Mouse (Mus musculus): ENCODE data around the gene Pacsin2. TPM values are rescaled to one million over a fixed set of nuclear protein-coding genes. Genes with fewer than 3 reads are reported as not detected.
A peak's percentile ranks its signal among the peaks of the same experiment; 100 is the strongest.
"Not testable (repeated sequence)": the region's sequence is repeated elsewhere in the genome, so short reads cannot be mapped to it uniquely, and the experiment has no call there.

Pacsin2 gene
- polyA plus RNA-seq, 1 experiment = 62.0 TPM

GRCm38 (mm10) chr15:83403016-83403415, 61.4 kb downstream of the Pacsin2 start:
- Histone ChIP-seq H3K4me3 (ENCODE audit: insufficient read depth, low read length) (no peak overlapping the region), H3K27ac (ENCODE audit: insufficient read depth, low read length) (no peak overlapping the region), H3K4me1 (ENCODE audit: control insufficient read depth, insufficient read depth, low read length) (peaks cover 11% of the 10 kb centered on the region)
- TF ChIP-seq CTCF (IDR thresholded peaks at IDR 0.05; ENCODE audit: borderline replicate concordance, insufficient read depth, low read length) = no peak
- no peak for TF ChIP-seq POLR2A (IDR thresholded peaks at IDR 0.05; ENCODE audit: low read depth, low read length)

DNA sequence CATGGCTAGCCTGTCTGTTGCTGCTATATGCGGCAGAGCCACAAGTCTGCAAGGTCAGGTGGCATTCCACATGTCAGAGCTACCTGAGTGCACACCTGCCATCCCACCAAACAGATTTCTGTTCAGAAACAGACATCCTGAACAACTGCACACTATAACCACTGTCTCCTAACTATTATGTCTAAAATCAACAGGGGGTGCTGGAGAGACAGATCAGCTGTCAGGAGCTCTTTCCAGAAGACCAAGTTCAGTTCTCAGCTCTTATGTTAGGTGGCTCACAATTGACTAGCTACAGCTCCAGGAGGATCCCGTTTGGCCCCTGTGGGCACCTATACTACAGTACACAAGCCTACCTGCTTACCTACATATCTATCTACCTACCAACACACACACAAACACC, 71.7 kb downstream of the Pacsin2 start:
- no peak for TF ChIP-seq CTCF (IDR thresholded peaks at IDR 0.05; ENCODE audit: borderline replicate concordance, insufficient read depth, low read length)
- TF ChIP-seq POLR2A (IDR thresholded peaks at IDR 0.05; ENCODE audit: low read depth, low read length) = no peak
- Histone ChIP-seq H3K27ac (ENCODE audit: insufficient read depth, low read length) (no peak overlapping the region), H3K4me1 (ENCODE audit: control insufficient read depth, insufficient read depth, low read length) (peaks cover 7% of the 10 kb centered on the region; the same call in 1 of the 2 replicates), H3K4me3 (ENCODE audit: insufficient read depth, low read length) (no peak overlapping the region)

DNA sequence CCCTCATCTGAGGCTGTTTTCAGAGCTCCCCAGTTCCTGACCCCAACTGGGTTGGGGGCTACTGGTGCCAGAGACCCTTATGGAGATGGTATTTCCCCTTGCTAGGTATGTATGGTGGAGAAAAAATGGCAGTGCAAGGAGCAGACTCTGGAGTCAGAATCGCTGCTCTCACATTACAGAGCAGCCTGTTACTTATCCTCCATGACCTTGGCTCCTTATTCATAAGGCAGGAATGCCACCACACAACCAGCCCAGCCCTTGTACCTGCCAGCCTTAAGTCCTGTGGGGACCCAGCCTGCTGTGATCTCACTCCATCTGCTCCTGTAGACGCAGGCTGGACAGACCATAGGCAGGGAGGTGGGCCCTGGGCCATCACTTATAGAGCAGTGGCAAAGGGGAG, 76.5 kb downstream of the Pacsin2 start:
- Histone ChIP-seq H3K27ac (ENCODE audit: insufficient read depth, low read length) (no peak overlapping the region), H3K4me3 (ENCODE audit: insufficient read depth, low read length) (no peak overlapping the region), H3K4me1 (ENCODE audit: control insufficient read depth, insufficient read depth, low read length) (peaks cover 19% of the 10 kb centered on the region; the same call in 1 of the 2 replicates)
- TF ChIP-seq CTCF (IDR thresholded peaks at IDR 0.05; ENCODE audit: borderline replicate concordance, insufficient read depth, low read length) (no peak), POLR2A (IDR thresholded peaks at IDR 0.05; ENCODE audit: low read depth, low read length) (no peak)

DNA sequence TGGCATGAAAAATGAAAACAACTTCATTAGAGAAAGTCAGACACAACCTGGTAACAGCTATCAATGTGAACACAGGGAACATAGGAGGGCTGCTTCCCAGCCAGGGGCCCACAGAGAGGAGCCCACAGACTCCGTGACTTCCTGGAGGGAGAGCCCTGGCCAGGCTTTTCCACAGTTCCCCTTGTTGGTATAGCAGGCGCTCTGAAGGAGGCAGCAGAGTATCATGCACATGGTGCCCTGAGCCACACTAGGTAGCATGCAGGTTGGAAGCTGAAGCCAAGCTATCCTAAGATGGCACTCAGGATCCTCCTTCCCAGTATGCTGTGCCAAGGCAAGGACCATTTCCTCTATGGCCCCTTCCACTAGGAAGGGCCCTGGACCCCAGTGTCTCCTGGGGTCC, 80.8 kb downstream of the Pacsin2 start:
- Histone ChIP-seq H3K27ac (ENCODE audit: insufficient read depth, low read length) (peak overlapping the region; percentile 6), H3K4me1 (ENCODE audit: control insufficient read depth, insufficient read depth, low read length) (peaks cover 20% of the 10 kb centered on the region; the same call in 1 of the 2 replicates), H3K4me3 (ENCODE audit: insufficient read depth, low read length) (no peak overlapping the region)
- peak; percentile 88; the same call in 1 of the 2 replicates for TF ChIP-seq CTCF (IDR thresholded peaks at IDR 0.05; ENCODE audit: borderline replicate concordance, insufficient read depth, low read length)
- TF ChIP-seq POLR2A (IDR thresholded peaks at IDR 0.05; ENCODE audit: low read depth, low read length) = no peak

DNA sequence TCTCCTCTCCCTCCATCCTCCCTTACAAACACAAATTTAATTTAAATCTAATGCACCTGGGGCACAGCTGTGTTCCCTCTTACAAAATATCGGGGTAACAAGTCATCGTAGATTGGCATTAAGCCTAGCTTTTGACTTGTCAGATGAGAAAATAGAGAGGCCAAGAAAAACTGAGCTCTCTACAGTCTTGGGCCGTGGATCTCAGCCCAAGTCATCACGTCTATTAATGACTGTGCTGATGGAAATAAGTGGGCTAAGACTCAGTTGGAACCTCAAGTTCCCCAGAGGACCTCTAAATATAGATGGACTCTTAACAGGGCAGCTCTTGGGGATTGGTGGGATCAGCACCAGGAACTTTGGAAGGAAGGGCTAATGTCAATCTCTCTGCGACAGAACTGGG, 81.3 kb downstream of the Pacsin2 start:
- TF ChIP-seq POLR2A (IDR thresholded peaks at IDR 0.05; ENCODE audit: low read depth, low read length) (no peak), CTCF (IDR thresholded peaks at IDR 0.05; ENCODE audit: borderline replicate concordance, insufficient read depth, low read length) (no peak)
- peak overlapping the region; percentile 6 for H3K27ac ChIP-seq (ENCODE audit: insufficient read depth, low read length)
- H3K4me1 ChIP-seq (ENCODE audit: control insufficient read depth, insufficient read depth, low read length) = peaks cover 17% of the 10 kb centered on the region; the same call in 1 of the 2 replicates
- H3K4me3 ChIP-seq (ENCODE audit: insufficient read depth, low read length) = no peak overlapping the region

DNA sequence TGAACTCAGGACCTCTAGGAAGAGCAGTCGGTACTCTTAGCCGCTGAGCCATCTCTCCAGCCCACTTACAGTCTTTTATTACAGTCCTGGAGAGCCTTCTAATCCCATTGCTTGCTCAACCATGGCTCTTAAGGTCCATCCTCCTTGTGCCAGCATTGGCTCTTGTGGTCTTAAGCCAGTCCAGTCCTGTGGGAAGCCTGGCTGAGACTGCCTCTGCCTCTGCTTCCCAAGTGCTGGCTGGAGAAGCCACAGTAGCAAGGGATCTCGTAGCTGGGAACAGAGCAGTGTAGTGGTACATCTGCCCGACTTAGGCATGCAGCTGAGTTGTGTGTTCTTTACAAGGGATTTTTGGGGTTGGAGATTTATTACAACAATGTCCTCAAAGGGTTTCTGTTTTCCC, 81.9 kb downstream of the Pacsin2 start:
- H3K27ac ChIP-seq (ENCODE audit: insufficient read depth, low read length) = peak overlapping the region; percentile 6
- H3K4me3 ChIP-seq (ENCODE audit: insufficient read depth, low read length) = no peak overlapping the region
- TF ChIP-seq CTCF (IDR thresholded peaks at IDR 0.05; ENCODE audit: borderline replicate concordance, insufficient read depth, low read length) = no peak
- no peak for TF ChIP-seq POLR2A (IDR thresholded peaks at IDR 0.05; ENCODE audit: low read depth, low read length)
- H3K4me1 ChIP-seq (ENCODE audit: control insufficient read depth, insufficient read depth, low read length) = peaks cover 13% of the 10 kb centered on the region; the same call in 1 of the 2 replicates

DNA sequence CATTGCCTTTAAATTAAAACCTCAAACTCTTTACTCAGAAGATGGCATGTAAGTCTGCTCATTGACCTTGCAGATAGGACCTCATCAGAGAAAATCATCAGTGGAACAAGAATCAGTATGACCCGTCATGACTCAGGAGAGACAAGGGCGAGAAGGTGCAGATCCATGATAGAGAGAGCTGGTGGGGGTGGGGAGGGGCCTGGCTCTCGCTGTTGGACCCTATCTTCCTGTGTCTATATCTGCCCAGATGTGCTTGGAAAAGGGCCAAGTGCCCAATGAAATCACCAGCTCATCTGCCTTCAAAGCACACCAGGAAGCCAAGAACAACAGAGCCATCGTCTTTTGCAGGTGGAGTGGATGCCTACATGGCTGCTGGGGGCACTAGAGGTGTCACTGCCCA, 87.3 kb downstream of the Pacsin2 start:
- Histone ChIP-seq H3K27ac (ENCODE audit: insufficient read depth, low read length) (no peak overlapping the region), H3K4me1 (ENCODE audit: control insufficient read depth, insufficient read depth, low read length) (no peaks in the 10 kb centered on the region), H3K4me3 (ENCODE audit: insufficient read depth, low read length) (no peak overlapping the region)
- TF ChIP-seq POLR2A (IDR thresholded peaks at IDR 0.05; ENCODE audit: low read depth, low read length) (no peak), CTCF (IDR thresholded peaks at IDR 0.05; ENCODE audit: borderline replicate concordance, insufficient read depth, low read length) (no peak)

DNA sequence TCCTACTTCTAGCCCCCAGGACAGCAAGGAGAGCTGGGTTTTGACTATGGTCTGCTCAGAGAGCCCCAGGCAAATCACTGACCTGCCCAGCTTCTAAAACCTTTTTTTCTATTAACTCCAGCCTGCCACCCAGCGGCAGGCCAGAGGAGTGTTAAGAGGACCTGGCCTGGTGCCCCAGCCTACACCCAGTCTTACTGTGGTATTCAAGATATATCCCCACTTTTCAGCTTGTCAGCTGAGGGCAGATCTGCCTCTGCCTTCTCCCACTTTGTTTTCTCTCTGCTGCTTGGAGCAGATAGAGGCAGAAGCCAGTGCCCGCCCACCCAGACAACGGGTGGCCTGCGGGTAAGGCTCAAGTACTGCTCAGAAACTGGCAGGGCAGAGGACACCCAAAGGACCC, 89.3 kb downstream of the Pacsin2 start:
- H3K27ac ChIP-seq (ENCODE audit: insufficient read depth, low read length) = no peak overlapping the region
- no peaks in the 10 kb centered on the region for H3K4me1 ChIP-seq (ENCODE audit: control insufficient read depth, insufficient read depth, low read length)
- peak; percentile 32; the same call in 1 of the 2 replicates for TF ChIP-seq CTCF (IDR thresholded peaks at IDR 0.05; ENCODE audit: borderline replicate concordance, insufficient read depth, low read length)
- TF ChIP-seq POLR2A (IDR thresholded peaks at IDR 0.05; ENCODE audit: low read depth, low read length) = no peak
- no peak overlapping the region for H3K4me3 ChIP-seq (ENCODE audit: insufficient read depth, low read length)

DNA sequence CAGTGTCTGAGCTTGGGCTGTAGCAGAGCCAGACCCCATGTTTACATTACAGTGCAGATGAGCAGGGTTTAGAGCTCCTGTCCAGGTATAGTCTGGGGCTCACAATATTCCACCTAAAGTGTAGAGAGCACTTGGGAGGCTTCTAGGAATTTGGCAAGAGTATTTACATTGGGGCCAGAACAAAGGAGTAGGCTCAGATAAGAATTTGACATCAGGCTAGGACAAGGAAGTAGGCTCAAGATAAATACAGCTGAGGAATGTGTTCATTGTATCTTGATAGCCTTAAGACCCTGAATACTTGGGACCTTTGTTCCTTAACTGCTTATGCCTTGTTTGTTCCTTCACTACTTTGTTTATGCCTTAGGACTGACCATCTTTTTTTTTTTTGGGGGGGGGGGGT, 90.3 kb downstream of the Pacsin2 start:
- no peak overlapping the region for H3K27ac ChIP-seq (ENCODE audit: insufficient read depth, low read length)
- H3K4me3 ChIP-seq (ENCODE audit: insufficient read depth, low read length) = no peak overlapping the region
- H3K4me1 ChIP-seq (ENCODE audit: control insufficient read depth, insufficient read depth, low read length) = no peaks in the 10 kb centered on the region
- TF ChIP-seq POLR2A (IDR thresholded peaks at IDR 0.05; ENCODE audit: low read depth, low read length) (no peak), CTCF (IDR thresholded peaks at IDR 0.05; ENCODE audit: borderline replicate concordance, insufficient read depth, low read length) (no peak)

- not testable (repeated sequence) for H3K27ac ChIP-seq (ENCODE audit: insufficient read depth, low read length); H3K4me1 ChIP-seq (ENCODE audit: control insufficient read depth, insufficient read depth, low read length); H3K4me3 ChIP-seq (ENCODE audit: insufficient read depth, low read length)
Measured at GRCm38 (mm10) chr15:83368702-83369101, 95.7 kb downstream of the Pacsin2 start.

- TF ChIP-seq POLR2A (IDR thresholded peaks at IDR 0.05; ENCODE audit: low read depth, low read length) = no peak
- no peak for TF ChIP-seq CTCF (IDR thresholded peaks at IDR 0.05; ENCODE audit: borderline replicate concordance, insufficient read depth, low read length)
- Histone ChIP-seq H3K4me1 (ENCODE audit: control insufficient read depth, insufficient read depth, low read length) (no peaks in the 10 kb centered on the region), H3K27ac (ENCODE audit: insufficient read depth, low read length) (no peak overlapping the region), H3K4me3 (ENCODE audit: insufficient read depth, low read length) (no peak overlapping the region)
Measured at GRCm38 (mm10) chr15:83368261-83368660, 96.1 kb downstream of the Pacsin2 start.

Data from embryonic fibroblast, embryonic 13.5 days (primary cell).